Mouse (Mus musculus) spleen, adult 2 months (tissue): ENCODE measurements around the gene Shroom3.

Source experiments
- CTCF ChIP-seq: fragments of 200-500 bp; IDR thresholded peaks from 2 replicates; pipeline ENCODE4 v1.5.1; 2011; ENCODE audit warnings: mild to moderate bottlenecking, inconsistent platforms; ENCODE audit not compliant: insufficient read depth, insufficient read length, insufficient replicate concordance; ENCODE audit errors: extremely low read depth
- POLR2A ChIP-seq: fragments of 200-500 bp; IDR thresholded peaks from 2 replicates; pipeline ENCODE4 v1.6.1; 2011; ENCODE audit warnings: low read depth, low read length, inconsistent platforms

- no peak for TF ChIP-seq CTCF
- TF ChIP-seq POLR2A: no peak
These were observed 267.3 kb downstream of the Shroom3 start for GRCm38 (mm10) chr5:92950583-92950982.
